Mouse (Mus musculus) gastrocnemius, adult 18-20 months (tissue): Measurements from ENCODE around the gene Gm47283. TPM values are rescaled to one million over a fixed set of nuclear protein-coding genes. Genes with fewer than 3 reads are reported as not detected.

ENCODE experiments used
- total RNA-seq, 2 experiments: library from RNA; stranded (reverse); gene quantifications; 2 replicates each; pipeline ENCODE4 v1.2.3; 2021

The Gm47283 gene
- total RNA-seq, 2 experiments from 2014 or later = not detected

Other genes with a start within 250 kb of the Gm47283 start
- gene Gm21860, start 29.9 kb upstream of the Gm47283 start, total RNA-seq = not detected
- gene Gm21748, start 54.4 kb downstream of the Gm47283 start, total RNA-seq = not detected